Mouse (Mus musculus): ENCODE data around the gene Slc28a2. TPM values are rescaled to one million over a fixed set of nuclear protein-coding genes. Genes with fewer than 3 reads are reported as not detected.

The Slc28a2 gene
- 0.84 and 1.3 TPM in 2 replicates for polyA plus RNA-seq (2012; rRNA removed)

DNA sequence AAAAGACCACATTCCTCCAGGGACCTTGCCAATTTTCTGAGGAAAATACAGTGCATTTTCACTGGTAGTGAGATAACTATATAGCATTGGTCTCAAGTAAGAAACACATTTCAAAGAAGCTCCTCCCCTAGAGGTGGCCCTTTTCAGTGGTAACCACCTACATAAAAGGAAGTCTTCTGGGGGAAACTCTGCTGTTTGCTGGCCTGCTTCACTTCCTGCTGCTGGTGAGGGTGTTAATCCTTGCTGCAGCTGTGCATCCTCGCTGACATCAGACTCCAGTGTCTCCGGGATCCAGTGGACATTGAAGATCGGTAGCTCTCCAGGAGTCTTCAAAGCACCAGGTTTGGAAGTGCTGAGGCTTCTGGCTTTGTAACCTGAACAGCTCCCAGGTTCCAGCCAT, at the start of gene Slc28a2:
Slc28a2 (plus strand) TSS at position 278 of the 400 bp plus-strand sequence.

GRCm38 (mm10) chr2:122484641-122485040, 58.4 kb downstream of the Slc28a2 start, which contains the start of gene Gm14085:
Gene Gm14085 (plus strand): TSS chr2:122484941.

Other genes starting within 250 kb of the Slc28a2 start
- not detected in 2 replicates for gene Patl2, start 240.3 kb upstream of the Slc28a2 start, polyA plus RNA-seq (2012; rRNA removed)
- gene Terb2, start 240.2 kb upstream of the Slc28a2 start, polyA plus RNA-seq (2012; rRNA removed) = not detected in 2 replicates
- 28.9 and 32.5 TPM in 2 replicates for gene Sord, start 191.7 kb upstream of the Slc28a2 start, polyA plus RNA-seq (2012; rRNA removed)
- 43.6 and 75.1 TPM in 2 replicates for gene Duox2, start 128.0 kb upstream of the Slc28a2 start, polyA plus RNA-seq (2012; rRNA removed)
- 31.3 and 70.7 TPM in 2 replicates for gene Duoxa2, start 127.6 kb upstream of the Slc28a2 start, polyA plus RNA-seq (2012; rRNA removed)
- 0.57 TPM in 1 of 2 replicates, not detected in the other for gene Duoxa1, start 112.7 kb upstream of the Slc28a2 start, polyA plus RNA-seq (2012; rRNA removed)
- 0.12 and 0.20 TPM in 2 replicates for gene Duox1, start 110.8 kb upstream of the Slc28a2 start, polyA plus RNA-seq (2012; rRNA removed)
- 20.1 and 29.7 TPM in 2 replicates for gene Shf, start 57.3 kb upstream of the Slc28a2 start, polyA plus RNA-seq (2012; rRNA removed)
- gene Gm14085, start 58.5 kb downstream of the Slc28a2 start, polyA plus RNA-seq (2012; rRNA removed) = 0.06 TPM in 1 of 2 replicates, not detected in the other
- 9.4 and 12.1 TPM in 2 replicates for gene Gatm, start 184.8 kb downstream of the Slc28a2 start, polyA plus RNA-seq (2012; rRNA removed)
- 37.3 and 45.6 TPM in 2 replicates for gene AA467197, start 210.5 kb downstream of the Slc28a2 start, polyA plus RNA-seq (2012; rRNA removed)

Data from colon, adult 2 months (tissue).